Mouse (Mus musculus) G1E (cell line): ENCODE measurements around the gene Hist1h2ae. TPM values are rescaled to one million over a fixed set of nuclear protein-coding genes. Genes with fewer than 3 reads are reported as not detected.

ENCODE experiments used
- ATAC-seq: 2 replicates; pipeline ENCODE4 v1.8.0; 2016; ENCODE audit warnings: mild to moderate bottlenecking; ENCODE audit not compliant: insufficient number of reproducible peaks, poor library complexity, low FRiP score, severe bottlenecking; ENCODE audit errors: extremely low read depth
- DNase-seq: peaks from one replicate; pipeline ENCODE4 v3.0.0; 2012; ENCODE audit warnings: low spot score
- H3K27me3 ChIP-seq: 2 replicates; pipeline ENCODE4 v1.6.1; 2012; ENCODE audit warnings: mild to moderate bottlenecking, low read length, inconsistent platforms; ENCODE audit not compliant: insufficient read depth
- H3K36me3 ChIP-seq: replicated peaks from 2 replicates; pipeline ENCODE3; 2012; ENCODE audit warnings: mild to moderate bottlenecking, inconsistent platforms
- H3K4me1 ChIP-seq: 2 replicates; pipeline ENCODE4 v1.6.1; 2012; ENCODE audit warnings: low read depth, low read length, inconsistent platforms, mixed read lengths; ENCODE audit not compliant: insufficient read depth
- H3K4me3 ChIP-seq: 2 replicates; pipeline ENCODE4 v1.5.1; 2012; ENCODE audit warnings: low read depth, mild to moderate bottlenecking, inconsistent platforms, low read length, moderate library complexity, mixed read lengths
- H3K9me3 ChIP-seq: replicated peaks from 2 replicates; pipeline ENCODE4 v1.6.1; 2012; ENCODE audit warnings: inconsistent platforms
- CTCF ChIP-seq: IDR thresholded peaks from 2 replicates; pipeline ENCODE4 v1.5.1; 2012; ENCODE audit warnings: low read depth, low read length, inconsistent platforms, mixed read lengths
- GATA1 ChIP-seq: IDR thresholded peaks from 2 replicates; pipeline ENCODE4 v1.6.1; 2012; ENCODE audit warnings: borderline replicate concordance, low read length, inconsistent platforms, mixed read lengths
- GATA2 ChIP-seq: IDR thresholded peaks from 2 replicates; pipeline ENCODE4 v1.6.1; 2012; ENCODE audit warnings: low read depth, low read length, inconsistent platforms, borderline replicate concordance
- POLR2AphosphoS5 ChIP-seq: IDR thresholded peaks from 2 replicates; pipeline ENCODE4 v1.6.1; 2012; ENCODE audit warnings: low read depth, low read length, inconsistent platforms; ENCODE audit not compliant: insufficient replicate concordance
- TAL1 ChIP-seq: conservative IDR thresholded peaks from 2 replicates; pipeline ENCODE4 v1.6.1; 2012; ENCODE audit warnings: low read depth, low read length, inconsistent platforms, mixed read lengths
- polyA plus RNA-seq: library from polyadenylated mRNA; stranded (reverse); fragments of >175 nt; gene quantifications from 2 replicates; pipeline ENCODE4 v1.2.3, GENCODE M21; 2012
- total RNA-seq, 2 experiments: library from RNA; stranded (forward) in 1 of 2; stranded (reverse) in 1 of 2; fragments of 200-1000 nt in 1 of 2; fragments of >200 nt in 1 of 2; fragmentation: Nextera tagmentation in 1 of 2; gene quantifications; 2 replicates each; pipeline ENCODE4 v1.2.3; 2014 to 2017

The Hist1h2ae gene
- total and polyA plus RNA-seq, 3 experiments, result 31.2 to 258 (median 81.0) TPM

DNA sequence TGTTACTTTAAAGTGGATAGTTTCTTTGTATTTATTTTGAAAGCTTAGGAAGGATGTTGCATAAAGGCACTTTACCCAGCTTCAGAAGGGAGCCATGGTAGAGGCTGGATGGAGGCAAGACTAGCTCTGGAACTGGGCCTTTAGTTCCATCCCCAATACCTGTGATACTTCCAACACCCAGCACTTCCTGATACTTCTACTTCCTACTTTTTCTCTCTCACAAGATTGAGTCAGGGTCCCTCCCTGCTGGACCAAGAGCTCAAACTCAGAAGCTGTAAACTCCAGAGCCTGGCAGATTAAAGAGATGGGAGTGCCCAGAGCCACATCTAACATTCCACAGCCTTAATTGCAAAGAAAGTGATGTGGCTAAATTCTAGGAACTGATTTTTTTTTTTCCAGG, 13.3 kb upstream of the Hist1h2ae start:
- no peaks in the 10 kb centered on the region for H3K9me3 ChIP-seq
- TF ChIP-seq CTCF, result no peak
- no peak for TF ChIP-seq TAL1
- TF ChIP-seq GATA1, result no peak
- TF ChIP-seq POLR2AphosphoS5, result 0 out of 2 replicates have a peak, but pooled peaks have one; percentile 88
- no peak for TF ChIP-seq GATA2
- peaks cover 59% of the 10 kb centered on the region for H3K4me1 ChIP-seq
- no peaks in the 10 kb centered on the region for H3K27me3 ChIP-seq
- peak overlapping the region; percentile 33; the same call in 1 of the 2 replicates for H3K4me3 ChIP-seq
- DNase-seq (no peak), ATAC-seq (no peak)
- H3K36me3 ChIP-seq, result no peaks in the 10 kb centered on the region

DNA sequence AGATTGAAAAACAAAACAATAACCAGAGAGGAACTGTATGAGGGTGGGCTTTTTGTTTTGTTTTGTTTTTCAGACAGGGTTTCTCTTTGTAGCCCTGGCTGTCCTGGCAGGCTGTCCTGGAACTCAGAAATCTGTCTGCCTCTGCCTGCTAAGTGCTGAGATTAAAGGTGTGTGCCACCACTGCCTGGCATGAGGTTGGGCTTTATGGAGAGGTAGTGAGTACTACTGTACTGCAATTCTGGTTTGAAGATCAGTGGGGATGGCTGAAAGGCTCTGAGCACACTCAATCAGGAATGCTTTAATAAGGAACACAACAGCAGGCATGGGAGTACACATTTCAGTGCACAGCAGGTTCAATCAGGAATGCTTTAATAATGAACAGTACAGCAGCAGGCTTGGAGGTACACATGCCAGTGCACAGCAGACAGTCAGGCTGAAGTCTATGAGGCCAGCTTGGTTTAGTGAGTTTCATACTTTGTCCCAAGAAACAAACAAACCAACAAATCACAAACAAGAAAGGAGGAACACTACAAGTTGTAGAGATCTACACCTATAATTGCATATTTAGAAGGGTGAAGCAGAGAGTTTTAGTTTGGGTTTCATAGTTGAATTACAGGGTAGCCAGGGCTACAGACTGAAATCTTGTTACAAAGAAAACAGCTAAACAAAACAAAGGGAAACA, 12.5 kb upstream of the Hist1h2ae start:
- ATAC-seq (no peak), DNase-seq (no peak)
- Histone ChIP-seq H3K4me3 (no peak overlapping the region; the same call in 1 of the 2 replicates), H3K4me1 (peaks cover 51% of the 10 kb centered on the region), H3K9me3 (no peaks in the 10 kb centered on the region), H3K27me3 (no peaks in the 10 kb centered on the region), H3K36me3 (no peaks in the 10 kb centered on the region)
- no peak for TF ChIP-seq GATA1
- no peak for TF ChIP-seq CTCF
- TF ChIP-seq POLR2AphosphoS5, result peak; percentile 97; the same call in 1 of the 2 replicates
- no peak for TF ChIP-seq TAL1
- TF ChIP-seq GATA2, result no peak

DNA sequence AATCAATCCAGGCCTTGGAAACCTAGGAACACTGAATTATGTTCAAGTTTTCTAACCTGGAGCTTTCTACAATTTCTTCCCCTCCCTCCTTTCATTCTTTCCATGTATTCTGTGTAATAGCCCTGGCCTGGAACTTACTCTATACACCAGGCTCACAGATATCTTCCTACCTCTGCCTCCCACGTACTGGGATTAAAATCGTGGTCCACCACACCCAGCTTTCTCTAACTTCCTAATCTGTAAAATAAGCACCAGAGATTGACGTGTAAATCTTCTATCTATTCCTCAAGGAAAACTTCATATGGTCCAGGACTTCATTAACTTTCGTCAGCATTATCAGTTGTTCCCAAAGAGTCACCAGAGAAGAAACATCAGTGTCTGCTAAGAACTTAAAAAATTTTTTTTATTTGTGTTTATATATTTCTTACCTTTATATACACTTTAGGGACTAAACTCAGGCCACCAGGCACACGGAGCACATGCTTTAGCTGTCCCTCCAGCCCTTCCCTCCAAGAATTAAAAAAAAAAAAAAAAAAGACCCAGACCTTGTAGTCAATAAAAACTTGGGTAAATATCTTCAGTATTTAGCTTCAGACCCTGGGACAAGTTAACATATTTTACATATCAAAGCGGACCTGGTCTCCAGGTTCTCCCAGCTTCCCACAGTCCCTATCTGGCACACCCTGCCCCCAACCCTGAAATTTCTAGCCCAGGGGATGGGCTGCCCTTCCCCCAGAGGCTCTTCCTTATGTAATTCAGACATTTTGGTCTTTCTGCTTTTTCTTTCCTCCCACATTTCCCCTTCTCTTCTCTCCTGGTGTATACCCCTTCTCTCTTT, 11.4 kb upstream of the Hist1h2ae start:
- no peaks in the 10 kb centered on the region for H3K9me3 ChIP-seq
- ATAC-seq (peak; percentile 2; the same call in 1 of the 2 replicates), DNase-seq (no peak)
- no peaks in the 10 kb centered on the region for H3K36me3 ChIP-seq
- H3K4me1 ChIP-seq, result peaks cover 50% of the 10 kb centered on the region
- H3K4me3 ChIP-seq, result peak overlapping the region; percentile 69; the same call in 1 of the 2 replicates
- H3K27me3 ChIP-seq, result no peaks in the 10 kb centered on the region
- TF ChIP-seq GATA2, result no peak
- TF ChIP-seq TAL1, result no peak
- TF ChIP-seq POLR2AphosphoS5, result peak; percentile 36; the same call in 1 of the 2 replicates

DNA sequence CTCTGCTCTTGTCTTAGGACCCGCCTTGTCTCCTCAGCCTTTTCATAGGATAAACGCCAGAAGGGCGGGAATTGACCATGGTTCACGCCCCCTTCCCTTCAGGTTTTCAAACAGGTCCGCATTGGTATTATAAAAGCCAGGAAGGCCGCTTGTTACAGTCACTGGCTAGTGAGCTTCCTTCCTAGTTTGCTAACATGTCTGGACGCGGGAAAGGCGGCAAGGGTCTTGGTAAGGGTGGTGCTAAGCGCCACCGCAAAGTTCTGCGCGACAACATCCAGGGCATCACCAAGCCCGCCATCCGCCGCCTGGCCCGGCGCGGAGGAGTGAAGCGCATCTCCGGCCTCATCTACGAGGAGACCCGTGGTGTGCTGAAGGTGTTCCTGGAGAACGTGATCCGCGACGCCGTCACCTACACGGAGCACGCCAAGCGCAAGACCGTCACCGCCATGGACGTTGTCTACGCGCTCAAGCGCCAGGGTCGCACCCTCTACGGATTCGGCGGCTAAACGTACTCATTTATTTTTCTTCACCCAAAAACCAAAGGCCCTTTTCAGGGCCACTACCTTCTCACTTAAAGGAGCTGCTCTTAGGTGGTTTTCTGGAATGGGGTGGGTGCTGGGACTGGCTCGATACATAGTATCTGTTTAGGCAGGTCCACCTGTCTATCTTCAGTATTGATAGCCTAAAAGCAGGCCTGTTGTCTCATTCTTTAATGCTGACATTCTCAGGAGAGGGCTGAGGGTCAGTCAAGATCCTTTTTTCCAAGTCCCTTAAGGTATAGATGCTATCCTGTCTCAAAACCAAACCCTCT, 10.6 kb upstream of the Hist1h2ae start, which contains the start of gene Hist1h4d:
Hist1h4d (plus strand) TSS at position 191 of the 811 bp plus-strand sequence.
- Histone ChIP-seq H3K4me3 (peak within 1 kb of the TSS; percentile 69), H3K4me1 (peaks cover 53% of the 10 kb centered on the region), H3K27me3 (no peaks in the 10 kb centered on the region), H3K36me3 (no peaks in the 10 kb centered on the region), H3K9me3 (no peaks in the 10 kb centered on the region)
- DNase-seq (peak; percentile 35), ATAC-seq (peak; percentile 50)
- TF ChIP-seq GATA2 (no peak), GATA1 (no peak), TAL1 (no peak), CTCF (no peak), POLR2AphosphoS5 (peak; percentile 99)

DNA sequence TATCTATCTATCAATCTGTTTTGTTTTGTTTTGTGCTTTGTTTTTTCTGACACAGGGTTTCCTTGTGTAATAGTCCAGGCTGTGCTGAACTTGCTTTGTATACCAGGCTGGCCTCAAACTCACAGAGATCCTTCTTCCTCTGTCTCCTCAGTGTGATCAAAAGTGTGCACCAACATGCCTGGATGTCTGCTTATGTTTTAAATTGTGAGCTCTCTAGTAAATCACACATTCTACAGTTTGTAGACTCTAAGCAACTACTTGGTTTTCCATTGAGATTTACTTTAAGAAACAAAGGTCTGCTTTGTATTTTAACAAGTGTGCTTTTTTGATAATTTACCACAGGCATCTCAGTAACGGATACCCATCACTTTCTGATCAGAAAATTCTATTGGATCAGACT, 6.8 kb upstream of the Hist1h2ae start:
- H3K4me3 ChIP-seq, result no peak overlapping the region
- ATAC-seq, result no peak
- no peak for DNase-seq
- no peaks in the 10 kb centered on the region for H3K36me3 ChIP-seq
- H3K4me1 ChIP-seq, result peaks cover 39% of the 10 kb centered on the region
- TF ChIP-seq GATA2 (no peak), CTCF (no peak), POLR2AphosphoS5 (no peak)
- H3K27me3 ChIP-seq, result no peaks in the 10 kb centered on the region
- no peaks in the 10 kb centered on the region for H3K9me3 ChIP-seq
